Mouse (Mus musculus): ENCODE measurements around the gene Bcl11a.

DNA sequence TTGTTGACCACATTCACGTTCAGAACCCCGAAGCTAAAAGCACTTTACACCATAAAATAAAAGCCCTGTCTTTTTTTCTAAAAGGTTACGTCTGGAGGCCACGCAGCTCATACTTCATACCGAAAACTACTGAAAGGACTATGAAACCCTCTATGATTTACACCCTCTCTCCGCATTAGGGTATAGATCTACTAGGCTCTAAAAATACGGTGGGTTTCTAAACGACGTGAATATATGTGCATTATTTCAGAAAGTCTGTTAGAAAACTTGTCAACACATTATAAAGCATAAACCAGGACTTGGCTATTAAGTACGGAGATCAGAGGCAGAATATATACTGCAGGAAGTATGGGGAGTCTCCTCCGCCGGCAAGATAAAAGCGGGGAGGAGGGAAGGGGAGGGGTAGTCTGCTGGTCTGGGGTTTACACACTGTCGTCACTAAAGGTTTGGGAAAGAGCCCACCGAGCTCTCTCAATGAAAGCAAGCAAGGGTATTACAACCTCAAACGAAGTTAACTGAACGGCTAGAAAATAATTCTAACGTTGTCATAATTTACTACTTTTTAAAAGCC, 3.8 kb upstream of the Bcl11a start:
- TF ChIP-seq CTCF (IDR thresholded peaks at IDR 0.05; ENCODE audit: borderline replicate concordance, insufficient read depth, low read depth, low read length), result no peak
- no peak for TF ChIP-seq POLR2A (IDR thresholded peaks at IDR 0.05; ENCODE audit: borderline replicate concordance, insufficient read depth, low read length)

Measured in cerebellum, adult 2 months (tissue).